ENCODE assay signal across 26 mouse cellular contexts in genomic region chr11:95635030-95635429, GRCm38 (mm10). TPM values are rescaled to one million over a fixed set of nuclear protein-coding genes. Genes with fewer than 3 reads are reported as not detected.
DNase-seq lines count a peak whose midpoint lies in the region; ATAC-seq lines count a peak whose summit lies in the region.
"Had no signal": no experiment of that assay in that cellular context is flagged by ENCODE, and none has a peak within 500 bp of the region (broad histone marks: within the 10 kb centered on the region; RNA-seq: fewer than 3 reads in every experiment).

No protein-coding gene starts in this region.

- no peaks in the 10 kb centered on the region for H3K9me3 ChIP-seq in heart, embryonic 10.5 days
- H3K9me3 ChIP-seq in embryonic facial prominence, embryonic 13.5 days = no peaks in the 10 kb centered on the region; the same call in 1 of the 2 replicates
- no peaks in the 10 kb centered on the region for H3K9me3 ChIP-seq in limb, embryonic 12.5 days
- H3K9me3 ChIP-seq: G1E; heart, embryonic 15.5 days; liver, embryonic 15.5 days; midbrain, embryonic 12.5 days had no signal

- peaks cover 62% of the 10 kb centered on the region for H3K4me1 ChIP-seq in heart, embryonic 10.5 days
- peaks cover 54% of the 10 kb centered on the region for H3K4me1 ChIP-seq in embryonic facial prominence, embryonic 13.5 days
- peaks cover 54% of the 10 kb centered on the region for H3K4me1 ChIP-seq in limb, embryonic 12.5 days (replicated peaks)
- H3K4me1 ChIP-seq: liver, embryonic 15.5 days had no signal

- 0 out of 2 replicates have a peak, but pooled peaks have one; percentile 12 for ATAC-seq in embryonic facial prominence, embryonic 13.5 days (ENCODE audit: insufficient number of reproducible peaks, insufficient read depth, low FRiP score, low TSS enrichment, low read depth)
- no peak for ATAC-seq in limb, embryonic 12.5 days (ENCODE audit: insufficient number of reproducible peaks, insufficient read depth, low FRiP score, low TSS enrichment, low read depth)
- ATAC-seq: forebrain, postnatal 0 days had no signal

- intact Hi-C loops in heart, postnatal 36 days (cut with DNase I) = no loop called here

- WGBS in heart, embryonic 10.5 days = 30% methylated on average over 2 of the region's 2 CpGs
- 9% methylated on average over 2 of the region's 2 CpGs for WGBS in embryonic facial prominence, embryonic 13.5 days
- WGBS in limb, embryonic 12.5 days = 20% methylated on average over 2 of the region's 2 CpGs

- no peak overlapping the region for H3K4me2 ChIP-seq in embryonic facial prominence, embryonic 13.5 days
- H3K4me2 ChIP-seq in limb, embryonic 12.5 days = no peak overlapping the region
- H3K4me2 ChIP-seq: heart, embryonic 15.5 days; hindbrain, embryonic 13.5 days; liver, embryonic 15.5 days; lung, embryonic 14.5 days; midbrain, embryonic 12.5 days had no signal

- no peak for DNase-seq in heart, embryonic 10.5 days (ENCODE audit: low spot score)
- DNase-seq in heart, postnatal 36 days = no peak
- peak; percentile 35 for DNase-seq in ZHBTc4 (ENCODE audit: low read depth, low spot score)
- no peak for DNase-seq in gastrocnemius, postnatal 4 days (ENCODE audit: low spot score in 2 of 2)
- no peak for DNase-seq in kidney, adult 8-10 months
- DNase-seq: adrenal gland, postnatal 14 days; cerebellum, adult 11-12 months; cerebellum, adult 9-11 months; forebrain, postnatal 0 days; gastrocnemius, postnatal 10 days; kidney, adult 11 months; kidney, postnatal 4 days; lung, embryonic 14.5 days; right cerebral cortex, postnatal 4 days; thymus, adult 18-20 months; thymus, postnatal 25 days had no signal

- no peak overlapping the region for H3K4me3 ChIP-seq in heart, embryonic 10.5 days
- no peak overlapping the region for H3K4me3 ChIP-seq in embryonic facial prominence, embryonic 13.5 days
- no peak overlapping the region for H3K4me3 ChIP-seq in limb, embryonic 12.5 days (replicated peaks)
- H3K4me3 ChIP-seq: heart, embryonic 15.5 days; hindbrain, embryonic 13.5 days; liver, embryonic 15.5 days; midbrain, embryonic 12.5 days had no signal

- H3K36me3 ChIP-seq in heart, embryonic 10.5 days = no peaks in the 10 kb centered on the region
- no peaks in the 10 kb centered on the region for H3K36me3 ChIP-seq in embryonic facial prominence, embryonic 13.5 days
- no peaks in the 10 kb centered on the region for H3K36me3 ChIP-seq in limb, embryonic 12.5 days
- H3K36me3 ChIP-seq: G1E; heart, embryonic 15.5 days; hindbrain, embryonic 13.5 days; liver, embryonic 15.5 days; midbrain, embryonic 12.5 days had no signal

- H3K27me3 ChIP-seq in heart, embryonic 10.5 days (ENCODE audit: insufficient read depth, poor library complexity, severe bottlenecking) = peaks cover 39% of the 10 kb centered on the region
- H3K27me3 ChIP-seq in embryonic facial prominence, embryonic 13.5 days = no peaks in the 10 kb centered on the region
- peaks cover 6% of the 10 kb centered on the region; the same call in 1 of the 2 replicates for H3K27me3 ChIP-seq in limb, embryonic 12.5 days

- H3K9ac ChIP-seq in embryonic facial prominence, embryonic 13.5 days = no peak overlapping the region
- no peak overlapping the region for H3K9ac ChIP-seq in limb, embryonic 12.5 days (replicated peaks)
- H3K9ac ChIP-seq: forebrain, postnatal 0 days; heart, embryonic 15.5 days; hindbrain, embryonic 13.5 days; liver, embryonic 15.5 days; lung, embryonic 14.5 days; midbrain, embryonic 12.5 days had no signal

- H3K27ac ChIP-seq in heart, embryonic 10.5 days = peak overlapping the region; percentile 42; the same call in 1 of the 2 replicates
- H3K27ac ChIP-seq in embryonic facial prominence, embryonic 13.5 days = peak overlapping the region; percentile 24
- H3K27ac ChIP-seq in limb, embryonic 12.5 days = peak overlapping the region; percentile 32
- H3K27ac ChIP-seq: heart, embryonic 15.5 days; hindbrain, embryonic 13.5 days; liver, embryonic 15.5 days; midbrain, embryonic 12.5 days; stomach, postnatal 0 days had no signal

RNA-seq across cellular contexts. Expression of gene Phb, which starts 31.7 kb away (rescaled TPM):
- 320 and 328 TPM in 2 replicates for polyA plus RNA-seq in heart, embryonic 10.5 days (2016; fragmentation: Nextera tagmentation; extraction: Ambion mirVana)
- total RNA-seq in heart, postnatal 36 days (2021) = 100 to 1,000 TPM; 362 to 417 TPM
- 209 and 218 TPM in 2 replicates for polyA plus RNA-seq in embryonic facial prominence, embryonic 13.5 days (2015; fragmentation: Nextera tagmentation; extraction: Ambion mirVana)
- 231 TPM in 2 replicates for polyA plus RNA-seq in limb, embryonic 12.5 days (2016; fragmentation: Nextera tagmentation; extraction: Ambion mirVana)
- 100 to 1,000 TPM; 144 to 147 TPM for total RNA-seq in gastrocnemius, postnatal 4 days (2021)

RNA-seq across cellular contexts. Expression of gene Ngfr, which starts 47.5 kb away (rescaled TPM):
- polyA plus RNA-seq in heart, embryonic 10.5 days (2016; fragmentation: Nextera tagmentation; extraction: Ambion mirVana) = 4.5 and 9.9 TPM in 2 replicates
- total RNA-seq in heart, postnatal 36 days (2021) = under 1 TPM; 0.33 to 0.92 TPM
- 25.4 and 27.2 TPM in 2 replicates for polyA plus RNA-seq in embryonic facial prominence, embryonic 13.5 days (2015; fragmentation: Nextera tagmentation; extraction: Ambion mirVana)
- polyA plus RNA-seq in limb, embryonic 12.5 days (2016; fragmentation: Nextera tagmentation; extraction: Ambion mirVana) = 24.3 and 26.7 TPM in 2 replicates
- 10 to 100 TPM; 24.2 to 25.0 TPM for total RNA-seq in gastrocnemius, postnatal 4 days (2021)
- total RNA-seq: granulocyte monocyte progenitor cell, adult 5-6 weeks; megakaryocyte progenitor cell, adult 5-6 weeks had no signal
- polyA plus RNA-seq: G1E had no signal
